Mouse (Mus musculus): Measurements from ENCODE around the gene Rbms1. TPM values are rescaled to one million over a fixed set of nuclear protein-coding genes. Genes with fewer than 3 reads are reported as not detected.

The Rbms1 gene
- polyA plus RNA-seq, 1 experiment, result 3.5 TPM

DNA sequence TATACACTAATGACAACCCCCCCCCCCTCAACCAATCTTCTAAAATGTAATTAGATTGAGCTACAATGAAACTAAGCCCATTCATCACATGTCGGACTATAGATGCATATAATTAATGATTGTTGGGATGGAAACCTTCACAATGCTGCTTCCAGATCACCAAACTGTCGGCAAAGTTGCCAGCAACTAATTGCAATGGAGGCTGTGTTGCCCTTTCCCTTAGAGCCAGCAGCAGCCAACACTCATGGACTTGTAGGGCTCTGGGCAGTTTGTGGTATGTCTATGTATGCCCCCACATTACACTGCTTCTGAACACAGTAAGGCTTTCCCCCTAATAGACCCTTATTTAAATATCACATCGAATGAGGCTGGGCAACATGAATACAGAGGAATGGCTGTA lies 173.9 kb downstream of the Rbms1 start:
- Histone ChIP-seq H3K4me1 (ENCODE audit: control insufficient read depth) (no peaks in the 10 kb centered on the region), H3K9me3 (ENCODE audit: control insufficient read depth, low read length) (no peaks in the 10 kb centered on the region), H3K36me3 (ENCODE audit: control insufficient read depth) (peaks cover 17% of the 10 kb centered on the region), H3K27me3 (ENCODE audit: control insufficient read depth) (no peaks in the 10 kb centered on the region), H3K4me3 (replicated peaks) (no peak overlapping the region)
- TF ChIP-seq TAL1 (IDR thresholded peaks at IDR 0.05; ENCODE audit: low read length) (no peak), GATA1 (IDR thresholded peaks at IDR 0.05; ENCODE audit: low read length) (no peak)

DNA sequence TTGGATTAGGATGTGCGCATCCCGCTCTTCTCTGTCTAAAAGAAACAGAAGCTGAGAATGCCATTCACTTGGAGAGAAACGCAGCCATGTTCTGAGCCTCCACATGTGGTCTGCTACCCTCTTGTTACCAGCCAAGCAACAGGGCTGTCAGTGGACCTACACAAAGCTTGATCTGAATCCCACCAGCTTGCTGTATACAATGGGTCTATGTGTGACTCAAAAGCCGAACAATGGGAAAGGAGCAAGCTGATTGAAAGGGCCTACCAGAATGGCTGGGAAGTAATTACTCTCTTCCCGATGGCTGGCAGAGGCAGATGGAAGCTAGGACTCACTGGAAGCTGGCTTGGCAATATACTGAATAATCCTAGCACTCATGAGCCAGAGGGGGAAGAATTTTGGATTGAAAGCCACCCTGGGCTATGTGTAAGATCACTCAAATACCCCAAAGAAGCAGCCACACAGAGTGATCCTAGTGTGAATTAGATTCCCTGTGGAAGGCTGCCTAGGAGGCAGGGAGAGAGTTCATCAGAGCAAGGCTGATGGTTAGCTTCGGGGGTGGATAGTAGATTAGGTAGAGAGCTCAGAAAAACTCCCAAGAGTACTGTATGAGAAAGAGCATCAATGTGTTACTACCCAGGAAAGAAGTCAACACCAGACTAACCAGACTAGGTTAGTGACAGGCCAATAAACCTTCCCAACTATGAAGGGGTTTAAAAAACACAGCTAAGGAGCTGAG lies 174.7 kb downstream of the Rbms1 start:
- TF ChIP-seq GATA1 (IDR thresholded peaks at IDR 0.05; ENCODE audit: low read length) (no peak), TAL1 (IDR thresholded peaks at IDR 0.05; ENCODE audit: low read length) (no peak)
- peaks cover 15% of the 10 kb centered on the region for H3K36me3 ChIP-seq (ENCODE audit: control insufficient read depth)
- H3K4me3 ChIP-seq (replicated peaks), result no peak overlapping the region

GRCm38 (mm10) chr2:60787088-60787487 lies 175.9 kb downstream of the Rbms1 start:
- peaks cover 15% of the 10 kb centered on the region for H3K36me3 ChIP-seq (ENCODE audit: control insufficient read depth)
- no peaks in the 10 kb centered on the region for H3K9me3 ChIP-seq (ENCODE audit: control insufficient read depth, low read length)
- H3K4me1 ChIP-seq (ENCODE audit: control insufficient read depth), result no peaks in the 10 kb centered on the region
- H3K27me3 ChIP-seq (ENCODE audit: control insufficient read depth), result no peaks in the 10 kb centered on the region
- no peak overlapping the region for H3K4me3 ChIP-seq (replicated peaks)
- TF ChIP-seq GATA1 (IDR thresholded peaks at IDR 0.05; ENCODE audit: low read length) (no peak), TAL1 (IDR thresholded peaks at IDR 0.05; ENCODE audit: low read length) (no peak)

More for the DNA sequence above, 174.7 kb downstream of the Rbms1 start:
- Histone ChIP-seq H3K9me3 (ENCODE audit: control insufficient read depth, low read length) (no peaks in the 10 kb centered on the region), H3K4me1 (ENCODE audit: control insufficient read depth) (no peaks in the 10 kb centered on the region), H3K27me3 (ENCODE audit: control insufficient read depth) (no peaks in the 10 kb centered on the region)

DNA sequence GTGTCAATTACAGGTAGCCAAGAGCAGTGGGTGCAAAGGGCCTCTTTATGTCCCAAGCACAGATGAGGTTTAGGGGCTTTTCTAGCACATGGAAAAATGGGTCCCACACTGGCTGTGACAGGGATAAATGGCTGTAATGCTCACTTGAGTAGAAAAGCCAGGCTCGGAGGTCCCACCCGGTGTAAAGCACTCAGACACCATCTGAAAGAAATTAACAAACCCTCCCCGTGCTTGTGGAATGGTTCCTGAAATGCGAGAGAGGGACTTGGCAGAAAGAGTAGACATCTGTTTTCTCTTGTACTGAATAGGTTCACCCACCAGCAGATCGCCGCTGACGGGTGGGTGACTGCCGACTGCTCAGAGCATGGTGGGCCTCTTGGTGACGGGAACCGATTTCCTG lies 176.7 kb downstream of the Rbms1 start:
- Histone ChIP-seq H3K9me3 (ENCODE audit: control insufficient read depth, low read length) (no peaks in the 10 kb centered on the region), H3K4me1 (ENCODE audit: control insufficient read depth) (no peaks in the 10 kb centered on the region), H3K27me3 (ENCODE audit: control insufficient read depth) (no peaks in the 10 kb centered on the region), H3K4me3 (replicated peaks) (no peak overlapping the region), H3K36me3 (ENCODE audit: control insufficient read depth) (peaks cover 16% of the 10 kb centered on the region)
- TF ChIP-seq GATA1 (IDR thresholded peaks at IDR 0.05; ENCODE audit: low read length) (no peak), TAL1 (IDR thresholded peaks at IDR 0.05; ENCODE audit: low read length) (no peak)

DNA sequence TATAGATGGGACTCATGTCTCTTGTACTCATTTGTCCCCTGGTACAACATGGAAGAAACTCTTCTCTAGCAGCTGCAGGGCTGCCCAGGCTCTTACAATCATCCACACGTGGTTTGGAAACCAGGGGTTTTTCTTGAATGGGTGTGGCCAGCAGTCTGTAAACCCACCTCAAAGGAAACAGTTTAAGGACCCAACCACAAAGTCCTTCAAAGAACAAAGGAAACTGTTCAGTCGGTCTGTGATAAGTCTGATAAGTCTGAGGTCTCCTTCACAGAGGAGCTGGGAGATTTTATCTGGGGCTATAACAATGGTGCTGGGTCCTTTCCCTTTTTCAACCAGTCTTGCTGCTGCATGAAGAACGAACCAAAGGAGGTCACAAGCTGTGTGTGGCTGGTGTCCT lies 188.5 kb downstream of the Rbms1 start:
- Histone ChIP-seq H3K4me3 (replicated peaks) (no peak overlapping the region), H3K36me3 (ENCODE audit: control insufficient read depth) (peaks cover 64% of the 10 kb centered on the region), H3K9me3 (ENCODE audit: control insufficient read depth, low read length) (no peaks in the 10 kb centered on the region; the same call in 1 of the 2 replicates), H3K27me3 (ENCODE audit: control insufficient read depth) (no peaks in the 10 kb centered on the region), H3K4me1 (ENCODE audit: control insufficient read depth) (no peaks in the 10 kb centered on the region)
- TF ChIP-seq GATA1 (IDR thresholded peaks at IDR 0.05; ENCODE audit: low read length) (no peak), TAL1 (IDR thresholded peaks at IDR 0.05; ENCODE audit: low read length) (no peak)

DNA sequence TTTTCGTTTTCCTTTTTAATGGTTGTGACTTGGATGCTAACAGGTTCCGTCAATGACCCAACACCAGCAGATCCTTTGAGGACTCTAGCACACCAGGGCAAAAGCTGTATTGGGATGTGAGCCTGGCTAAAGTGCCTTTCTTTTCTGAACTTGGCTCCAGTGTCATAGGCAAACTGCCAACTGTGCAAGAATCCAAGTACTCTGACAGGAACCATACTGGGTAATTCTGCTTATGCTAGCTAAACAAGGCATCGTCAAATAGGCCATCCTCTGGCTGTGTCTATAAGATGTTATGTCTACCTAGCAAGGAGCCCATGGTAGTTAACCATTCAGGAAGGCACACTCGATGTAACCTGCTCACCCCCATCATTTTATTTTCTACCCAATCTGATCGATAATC lies 189.4 kb downstream of the Rbms1 start:
- Histone ChIP-seq H3K27me3 (ENCODE audit: control insufficient read depth) (no peaks in the 10 kb centered on the region), H3K36me3 (ENCODE audit: control insufficient read depth) (peaks cover 59% of the 10 kb centered on the region), H3K9me3 (ENCODE audit: control insufficient read depth, low read length) (no peaks in the 10 kb centered on the region; the same call in 1 of the 2 replicates), H3K4me1 (ENCODE audit: control insufficient read depth) (no peaks in the 10 kb centered on the region), H3K4me3 (replicated peaks) (no peak overlapping the region)
- TF ChIP-seq GATA1 (IDR thresholded peaks at IDR 0.05; ENCODE audit: low read length) (no peak), TAL1 (IDR thresholded peaks at IDR 0.05; ENCODE audit: low read length) (no peak)

DNA sequence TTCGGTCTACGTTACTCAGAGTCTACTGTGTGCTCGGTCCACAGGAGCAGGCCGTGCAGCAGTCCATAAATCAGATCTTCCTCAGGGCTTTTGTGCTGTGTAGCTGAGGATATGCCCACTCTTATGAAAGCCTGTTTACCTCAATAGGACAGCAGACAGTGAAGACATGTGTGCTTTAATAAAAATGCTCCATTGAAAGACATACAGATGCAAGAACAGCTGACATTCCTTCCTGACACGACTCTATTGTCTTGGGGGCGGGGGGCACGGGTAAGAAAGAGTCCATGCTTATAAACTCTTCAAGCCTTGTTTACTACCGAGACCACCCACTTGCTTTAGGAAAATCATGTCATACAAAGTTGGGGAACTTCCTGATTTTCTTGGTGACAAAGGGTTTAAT lies 196.6 kb downstream of the Rbms1 start:
- H3K27me3 ChIP-seq (ENCODE audit: control insufficient read depth), result no peaks in the 10 kb centered on the region
- H3K36me3 ChIP-seq (ENCODE audit: control insufficient read depth), result peaks cover 45% of the 10 kb centered on the region
- no peaks in the 10 kb centered on the region for H3K4me1 ChIP-seq (ENCODE audit: control insufficient read depth)

GRCm38 (mm10) chr2:60756218-60756617 lies 206.8 kb downstream of the Rbms1 start:
- no peaks in the 10 kb centered on the region for H3K9me3 ChIP-seq (ENCODE audit: control insufficient read depth, low read length)
- TF ChIP-seq GATA1 (IDR thresholded peaks at IDR 0.05; ENCODE audit: low read length), result no peak
- no peak for TF ChIP-seq TAL1 (IDR thresholded peaks at IDR 0.05; ENCODE audit: low read length)
- H3K27me3 ChIP-seq (ENCODE audit: control insufficient read depth), result no peaks in the 10 kb centered on the region
- no peak overlapping the region for H3K4me3 ChIP-seq (replicated peaks)
- no peaks in the 10 kb centered on the region for H3K4me1 ChIP-seq (ENCODE audit: control insufficient read depth)
- peaks cover 19% of the 10 kb centered on the region for H3K36me3 ChIP-seq (ENCODE audit: control insufficient read depth)

More for the DNA sequence above, 196.6 kb downstream of the Rbms1 start:
- Histone ChIP-seq H3K4me3 (replicated peaks) (no peak overlapping the region), H3K9me3 (ENCODE audit: control insufficient read depth, low read length) (no peaks in the 10 kb centered on the region; the same call in 1 of the 2 replicates)
- no peak for TF ChIP-seq GATA1 (IDR thresholded peaks at IDR 0.05; ENCODE audit: low read length)

DNA sequence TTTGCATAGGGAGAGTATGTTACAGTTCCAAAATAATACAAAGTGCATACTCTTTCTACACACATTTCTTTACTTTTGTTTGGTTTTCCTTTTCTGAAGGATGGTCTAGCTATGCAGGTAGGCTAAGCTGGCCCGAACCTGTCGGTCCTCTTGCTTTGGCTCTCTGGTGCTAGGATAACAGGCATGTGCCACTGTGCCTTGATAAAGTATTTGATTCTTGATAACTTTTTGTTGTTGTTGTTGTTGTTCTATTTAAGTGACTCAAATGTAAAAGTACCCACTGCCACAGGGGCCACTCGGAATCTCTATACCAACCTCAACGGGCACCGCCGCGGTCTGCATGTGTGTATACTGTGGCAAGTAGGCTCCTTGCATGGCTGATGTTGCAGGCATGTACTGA lies 207.9 kb downstream of the Rbms1 start:
- H3K9me3 ChIP-seq (ENCODE audit: control insufficient read depth, low read length), result no peaks in the 10 kb centered on the region

More for the DNA sequence above, 207.9 kb downstream of the Rbms1 start:
- TF ChIP-seq GATA1 (IDR thresholded peaks at IDR 0.05; ENCODE audit: low read length) (no peak), TAL1 (IDR thresholded peaks at IDR 0.05; ENCODE audit: low read length) (no peak)
- H3K36me3 ChIP-seq (ENCODE audit: control insufficient read depth), result peaks cover 18% of the 10 kb centered on the region
- no peaks in the 10 kb centered on the region for H3K27me3 ChIP-seq (ENCODE audit: control insufficient read depth)
- no peak overlapping the region for H3K4me3 ChIP-seq (replicated peaks)
- no peaks in the 10 kb centered on the region for H3K4me1 ChIP-seq (ENCODE audit: control insufficient read depth)

Measured in erythroblast, embryonic 14.5 days (primary cell).